Mouse (Mus musculus) liver, embryonic 13.5 days (tissue): ENCODE data around the gene Rpl36a. TPM values are rescaled to one million over a fixed set of nuclear protein-coding genes. Genes with fewer than 3 reads are reported as not detected.

Experiments
- ATAC-seq: fragments of 200-750 bp; cut with Nextera tagmentation; 2 replicates; pipeline ENCODE4 v1.8.0; 2017; ENCODE audit warnings: low read depth, mild to moderate bottlenecking, moderate number of reproducible peaks, moderate library complexity
- DNase-seq: peaks from one replicate; pipeline ENCODE4 v3.0.0; 2022
- H3K27ac ChIP-seq: fragments of 300-500 bp; sonication (generic); 2 replicates; pipeline ENCODE4 v1.5.1; 2015; ENCODE audit warnings: moderate library complexity, mild to moderate bottlenecking, inconsistent platforms
- H3K27me3 ChIP-seq: fragments of 300-500 bp; sonication (generic); 2 replicates; pipeline ENCODE4 v1.6.1; 2015; ENCODE audit warnings: mild to moderate bottlenecking, inconsistent platforms
- H3K36me3 ChIP-seq: fragments of 300-500 bp; sonication (generic); 2 replicates; pipeline ENCODE4 v1.6.1; 2015; ENCODE audit warnings: mild to moderate bottlenecking, inconsistent platforms
- H3K4me1 ChIP-seq: fragments of 300-500 bp; sonication (generic); replicated peaks from 2 replicates; pipeline ENCODE4 v1.6.1; 2015; ENCODE audit warnings: inconsistent platforms
- H3K4me2 ChIP-seq: fragments of 300-500 bp; sonication (generic); 2 replicates; pipeline ENCODE4 v1.6.1; 2015; ENCODE audit warnings: inconsistent platforms, mild to moderate bottlenecking, moderate library complexity
- H3K4me3 ChIP-seq: fragments of 300-500 bp; sonication (generic); replicated peaks from 2 replicates; pipeline ENCODE4 v1.5.1; 2015; ENCODE audit warnings: mild to moderate bottlenecking, inconsistent platforms
- H3K9ac ChIP-seq: fragments of 300-500 bp; sonication (generic); 2 replicates; pipeline ENCODE4 v1.6.1; 2015; ENCODE audit warnings: mild to moderate bottlenecking, inconsistent platforms
- H3K9me3 ChIP-seq: fragments of 300-500 bp; sonication (generic); replicated peaks from 2 replicates; pipeline ENCODE4 v1.6.1; 2016; ENCODE audit warnings: inconsistent platforms
- WGBS: fragments of 180-500 bp; shearing (Covaris S2); methylation state at CpG from one replicate; pipeline ENCODE4 v1.1.7; 2015; ENCODE audit not compliant: insufficient replicate concordance; 5-methylcytosine and 5-hydroxymethylcytosine counted together
- polyA plus RNA-seq: library from polyadenylated mRNA; unstranded; fragments of >200 nt; fragmentation: Nextera tagmentation; extraction: Ambion mirVana; gene quantifications from 2 replicates; pipeline ENCODE4 v1.2.1, GENCODE M21; 2015

Rpl36a gene
- polyA plus RNA-seq, 1 experiment from 2014 or later: 398 TPM

DNA sequence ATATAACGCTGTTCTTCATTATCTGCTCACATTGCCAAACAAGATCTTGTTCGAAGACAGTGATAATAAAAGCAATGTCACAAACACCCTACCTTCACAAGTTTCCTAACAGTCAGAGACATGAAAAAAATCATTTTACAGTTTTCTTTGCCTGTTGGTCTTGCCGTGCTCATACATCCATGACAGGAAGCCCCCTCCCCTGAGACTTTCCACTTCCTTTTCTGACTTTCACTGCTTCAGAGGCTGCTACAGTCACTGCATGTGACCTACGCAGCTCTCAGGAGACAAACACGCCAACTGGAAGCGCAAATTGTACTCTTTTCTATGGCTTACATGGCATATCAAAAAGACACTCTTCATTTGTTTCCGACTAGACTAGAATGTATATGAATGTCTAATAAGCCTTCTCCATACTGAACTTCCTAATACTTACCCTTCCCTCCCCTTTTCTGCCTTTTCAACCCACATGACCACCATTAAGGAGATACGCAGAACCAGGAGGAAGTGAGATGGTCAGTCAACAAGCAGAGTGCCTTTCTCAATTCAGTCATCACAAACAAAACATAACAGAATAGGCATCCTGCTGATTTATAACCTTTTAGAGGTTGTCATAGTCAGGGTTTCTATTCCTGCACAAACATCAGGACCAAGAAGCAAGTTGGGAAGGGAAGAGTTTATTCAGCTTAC is 18.8 kb upstream of the Rpl36a start:
- no peaks in the 10 kb centered on the region for H3K27me3 ChIP-seq
- DNase-seq (no peak), ATAC-seq (no peak)
- no peak overlapping the region for H3K4me2 ChIP-seq
- no peak overlapping the region for H3K27ac ChIP-seq
- no peaks in the 10 kb centered on the region for H3K4me1 ChIP-seq
- no peaks in the 10 kb centered on the region for H3K9me3 ChIP-seq
- no peak overlapping the region for H3K4me3 ChIP-seq
- WGBS: 60% methylated on average over 8 of the region's 8 CpGs
- no peaks in the 10 kb centered on the region for H3K36me3 ChIP-seq
- H3K9ac ChIP-seq: no peak overlapping the region

DNA sequence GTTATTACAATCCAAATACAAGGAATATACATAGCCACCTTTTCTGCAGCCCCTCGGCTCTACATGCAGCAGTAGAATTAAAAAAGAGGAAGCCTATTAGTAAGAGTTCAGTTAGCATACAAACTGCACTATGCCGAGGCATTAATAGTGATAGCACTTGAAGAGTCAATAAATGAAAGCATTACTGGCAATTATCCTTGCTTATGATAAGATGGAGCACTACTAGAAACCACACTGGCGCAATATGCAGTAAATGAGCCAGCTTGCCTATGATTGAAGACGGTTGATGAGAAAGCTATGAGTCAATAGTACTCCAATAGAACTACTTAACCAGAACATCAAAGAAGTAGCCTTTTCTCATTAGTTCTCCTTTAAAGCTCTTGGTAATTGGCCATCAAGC is 7.6 kb upstream of the Rpl36a start:
- 57% methylated on average over 4 of the region's 4 CpGs for WGBS
- H3K27ac ChIP-seq: no peak overlapping the region
- DNase-seq (no peak), ATAC-seq (no peak)
- H3K27me3 ChIP-seq: no peaks in the 10 kb centered on the region
- H3K9ac ChIP-seq: no peak overlapping the region
- peaks cover 16% of the 10 kb centered on the region for H3K4me1 ChIP-seq
- H3K4me3 ChIP-seq: no peak overlapping the region
- no peaks in the 10 kb centered on the region for H3K9me3 ChIP-seq
- H3K4me2 ChIP-seq: no peak overlapping the region
- H3K36me3 ChIP-seq: no peaks in the 10 kb centered on the region

DNA sequence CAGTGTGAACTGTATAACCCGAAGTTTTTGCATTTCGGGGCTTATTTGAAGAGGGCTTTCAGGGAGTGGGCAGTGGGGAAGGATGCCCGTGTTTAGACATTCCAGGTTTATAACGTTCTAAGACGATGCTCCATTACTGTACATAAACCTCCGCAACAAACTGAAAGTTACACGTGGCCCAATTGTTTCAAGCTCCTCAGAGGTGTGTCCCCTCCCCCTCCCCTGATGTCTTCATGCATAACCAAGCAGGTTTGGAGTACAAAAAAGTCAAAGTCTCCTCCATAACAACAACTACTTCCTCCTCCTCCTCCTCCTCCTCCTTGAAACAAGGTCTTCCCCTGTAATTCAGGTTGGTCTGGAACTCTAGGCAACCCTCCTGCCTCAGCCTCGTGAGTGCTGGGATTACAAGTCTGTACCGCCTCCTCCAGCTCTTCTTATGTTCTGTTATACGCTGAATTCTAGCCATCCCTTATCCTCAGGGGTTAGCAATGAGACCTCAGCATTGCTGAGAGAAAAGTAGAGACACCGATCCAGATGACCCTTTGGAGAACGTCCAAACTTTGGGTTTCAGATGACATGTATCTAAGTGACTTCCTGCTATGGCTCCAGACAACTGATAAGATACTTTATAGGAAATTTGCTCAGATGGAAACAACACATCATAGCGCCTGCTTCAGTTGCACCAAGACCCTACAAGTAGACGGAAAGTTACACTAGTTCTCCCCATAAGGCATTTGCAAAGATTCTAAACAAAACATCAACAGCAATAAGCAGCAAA is 4.7 kb upstream of the Rpl36a start:
- Histone ChIP-seq H3K27ac (no peak overlapping the region), H3K4me1 (peaks cover 37% of the 10 kb centered on the region), H3K4me3 (peak overlapping the region; percentile 52), H3K27me3 (no peaks in the 10 kb centered on the region), H3K4me2 (peak overlapping the region; percentile 64), H3K9ac (peak overlapping the region; percentile 64; the same call in 1 of the 2 replicates), H3K36me3 (no peaks in the 10 kb centered on the region), H3K9me3 (no peaks in the 10 kb centered on the region)
- ATAC-seq: no peak
- WGBS: 58% methylated on average over 14 of the region's 14 CpGs
- no peak for DNase-seq

DNA sequence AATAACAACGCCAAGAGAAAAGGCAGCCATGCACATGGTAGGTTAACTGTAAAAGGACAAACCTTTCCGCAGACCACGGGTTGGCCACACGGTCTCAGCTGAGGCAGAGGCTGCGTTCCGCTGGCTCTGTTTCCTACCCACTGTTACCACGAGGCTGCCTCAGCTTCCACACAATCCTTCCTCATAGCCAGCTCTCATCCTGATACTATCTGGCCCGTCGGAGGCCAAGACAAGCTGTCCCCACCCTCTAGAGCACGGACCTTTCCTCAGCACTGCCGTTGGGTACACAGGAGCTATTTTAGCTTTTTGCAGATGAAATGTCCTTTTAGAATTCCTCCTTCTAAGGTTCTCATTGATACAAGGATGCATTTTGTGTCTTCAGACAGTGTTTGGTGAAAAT is 3.2 kb upstream of the Rpl36a start:
- H3K9ac ChIP-seq: peak overlapping the region; percentile 64

DNA sequence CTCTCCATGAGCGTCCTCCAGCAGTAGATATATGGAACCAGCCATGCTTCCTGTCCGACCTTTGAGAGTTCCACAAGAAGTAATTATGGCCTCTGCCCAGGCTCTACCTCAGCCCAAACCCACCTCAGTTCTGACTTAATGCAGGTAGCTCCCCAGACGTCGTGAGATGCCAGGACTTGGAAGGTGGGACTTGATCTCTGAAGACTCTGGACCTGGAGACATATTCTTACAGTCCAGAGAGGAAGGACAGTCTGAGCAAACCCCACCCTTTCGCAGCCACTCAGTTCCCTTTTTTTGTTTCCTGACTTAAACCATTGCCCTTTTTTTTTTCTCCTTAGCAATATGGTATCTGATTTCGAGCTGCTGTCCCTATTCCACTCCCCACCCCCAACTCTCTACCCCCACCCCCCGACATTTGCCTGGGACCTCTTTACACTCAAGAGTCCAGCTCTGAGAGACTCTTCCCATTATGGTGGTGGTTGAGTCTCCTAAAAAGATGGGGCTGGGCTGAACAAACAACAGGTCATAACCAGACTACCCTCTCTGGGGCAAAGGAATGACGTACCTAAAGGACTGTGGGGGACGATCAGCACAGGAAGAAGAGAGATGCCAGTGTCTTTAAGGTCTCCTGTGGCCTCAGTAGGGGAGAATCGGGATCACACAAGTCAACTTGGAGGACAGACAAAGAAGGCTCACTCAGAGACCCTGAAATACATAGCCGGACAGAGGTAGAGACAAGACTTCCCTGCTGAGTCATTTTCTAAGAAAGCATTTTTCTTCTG is 2.4 kb upstream of the Rpl36a start, which contains the start of gene Btk:
Gene Btk (minus strand): TSS at position 683 of the 782 bp plus-strand sequence.
- DNase-seq (no peak), ATAC-seq (0 out of 2 replicates have a peak, but pooled peaks have one; percentile 17)
- H3K36me3 ChIP-seq: peaks cover 5% of the 10 kb centered on the region; the same call in 1 of the 2 replicates
- no peaks in the 10 kb centered on the region for H3K9me3 ChIP-seq
- H3K27me3 ChIP-seq: no peaks in the 10 kb centered on the region
- peak within 1 kb of the TSS; percentile 52 for H3K4me3 ChIP-seq
- peaks cover 37% of the 10 kb centered on the region for H3K4me1 ChIP-seq
- 31% methylated on average over 11 of the region's 11 CpGs for WGBS
- peak within 1 kb of the TSS; percentile 78 for H3K27ac ChIP-seq
- peak within 1 kb of the TSS; percentile 64 for H3K4me2 ChIP-seq
- peak within 1 kb of the TSS; percentile 64 for H3K9ac ChIP-seq

More for the DNA sequence above, 3.2 kb upstream of the Rpl36a start:
- H3K4me2 ChIP-seq: peak overlapping the region; percentile 64
- peak; percentile 57 for ATAC-seq
- H3K27ac ChIP-seq: peak overlapping the region; percentile 78
- H3K4me1 ChIP-seq: peaks cover 37% of the 10 kb centered on the region
- WGBS: 35% methylated on average over 11 of the region's 11 CpGs
- H3K36me3 ChIP-seq: peaks cover 3% of the 10 kb centered on the region; the same call in 1 of the 2 replicates
- no peak for DNase-seq
- no peaks in the 10 kb centered on the region for H3K27me3 ChIP-seq
- H3K4me3 ChIP-seq: peak overlapping the region; percentile 52
- no peaks in the 10 kb centered on the region for H3K9me3 ChIP-seq

DNA sequence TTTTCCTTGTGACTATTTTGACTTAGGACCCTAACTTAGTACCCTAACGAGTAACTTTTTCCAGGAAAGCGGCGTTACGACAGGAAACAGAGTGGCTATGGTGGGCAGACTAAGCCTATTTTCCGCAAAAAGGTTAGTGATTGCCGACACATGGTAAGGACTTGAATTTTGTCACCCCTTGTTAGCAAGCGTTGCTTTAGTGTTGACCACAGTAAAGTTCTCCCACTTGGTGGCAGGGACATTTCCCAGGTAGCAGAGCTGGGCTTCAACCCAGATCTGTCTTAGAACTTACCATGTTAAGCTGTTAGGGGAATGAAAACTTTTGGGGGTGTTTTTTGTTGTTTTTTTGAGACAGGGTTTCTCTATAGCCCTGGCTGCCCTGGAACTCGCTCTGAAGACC is 993 bp downstream of the Rpl36a start:
- ATAC-seq (no peak), DNase-seq (no peak)
- peaks cover 25% of the 10 kb centered on the region for H3K4me1 ChIP-seq
- peaks cover 17% of the 10 kb centered on the region for H3K36me3 ChIP-seq
- WGBS: 24% methylated on average over 8 of the region's 8 CpGs
- H3K4me2 ChIP-seq: peak overlapping the region; percentile 70
- peak overlapping the region; percentile 78 for H3K9ac ChIP-seq
- peak overlapping the region; percentile 81 for H3K27ac ChIP-seq
- no peaks in the 10 kb centered on the region for H3K27me3 ChIP-seq
- peak overlapping the region; percentile 67 for H3K4me3 ChIP-seq
- no peaks in the 10 kb centered on the region for H3K9me3 ChIP-seq

DNA sequence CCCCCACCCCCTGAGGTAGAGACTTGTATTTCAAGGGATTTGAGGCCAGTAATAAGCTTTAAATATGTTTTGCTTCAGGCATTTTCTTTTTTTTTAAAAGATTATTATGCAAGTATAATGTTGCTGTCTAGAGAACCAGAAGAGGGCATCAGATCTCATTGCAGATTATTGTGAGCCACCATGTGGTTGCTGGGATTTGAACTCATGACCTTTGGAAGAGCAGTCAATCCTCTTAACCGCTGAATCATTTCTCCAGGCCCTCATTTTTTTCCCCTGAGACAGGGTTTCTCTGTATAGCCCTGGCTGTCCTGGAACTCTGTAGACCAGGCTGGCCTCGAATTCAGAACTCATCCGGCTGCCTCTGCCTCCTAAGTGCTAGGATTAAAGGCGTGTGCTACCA is 2.8 kb downstream of the Rpl36a start:
- WGBS: 77% methylated on average over 4 of the region's 4 CpGs

DNA sequence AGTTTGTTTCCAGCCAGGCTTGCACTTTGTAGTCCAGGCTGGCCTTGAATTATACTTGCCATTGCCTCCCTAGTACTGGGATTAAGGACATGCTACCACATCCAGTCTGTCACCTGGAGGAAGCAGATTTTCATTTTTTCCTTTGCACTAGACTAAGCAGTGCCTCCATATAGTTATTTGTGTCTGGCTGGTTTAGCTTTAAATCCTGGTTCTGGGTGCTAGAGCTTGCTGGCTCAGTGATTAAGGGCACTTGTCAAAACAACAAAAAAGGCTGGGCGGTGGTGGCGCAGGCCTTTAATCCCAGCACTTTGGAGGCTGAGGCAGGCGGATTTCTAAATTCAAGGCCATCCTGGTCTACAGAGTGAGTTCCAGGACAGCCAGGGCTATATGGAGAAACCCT is 3.5 kb downstream of the Rpl36a start:
- H3K27ac ChIP-seq: no peak overlapping the region; the same call in 1 of the 2 replicates
- H3K36me3 ChIP-seq: peaks cover 17% of the 10 kb centered on the region
- H3K4me2 ChIP-seq: no peak overlapping the region
- H3K4me1 ChIP-seq: peaks cover 10% of the 10 kb centered on the region
- H3K9me3 ChIP-seq: no peaks in the 10 kb centered on the region
- H3K9ac ChIP-seq: no peak overlapping the region
- DNase-seq (no peak), ATAC-seq (no peak)
- WGBS: 73% methylated on average over 3 of the region's 3 CpGs
- no peaks in the 10 kb centered on the region for H3K27me3 ChIP-seq
- no peak overlapping the region for H3K4me3 ChIP-seq

More for the DNA sequence above, 2.8 kb downstream of the Rpl36a start:
- no peak overlapping the region for H3K9ac ChIP-seq
- H3K27ac ChIP-seq: no peak overlapping the region
- H3K4me2 ChIP-seq: 0 out of 2 replicates have a peak overlapping the region, but pooled peaks have one; percentile 70
- ATAC-seq: no peak
- no peaks in the 10 kb centered on the region for H3K9me3 ChIP-seq
- no peak overlapping the region for H3K4me3 ChIP-seq
- DNase-seq: no peak
- peaks cover 17% of the 10 kb centered on the region for H3K4me1 ChIP-seq
- H3K36me3 ChIP-seq: peaks cover 17% of the 10 kb centered on the region
- no peaks in the 10 kb centered on the region for H3K27me3 ChIP-seq

DNA sequence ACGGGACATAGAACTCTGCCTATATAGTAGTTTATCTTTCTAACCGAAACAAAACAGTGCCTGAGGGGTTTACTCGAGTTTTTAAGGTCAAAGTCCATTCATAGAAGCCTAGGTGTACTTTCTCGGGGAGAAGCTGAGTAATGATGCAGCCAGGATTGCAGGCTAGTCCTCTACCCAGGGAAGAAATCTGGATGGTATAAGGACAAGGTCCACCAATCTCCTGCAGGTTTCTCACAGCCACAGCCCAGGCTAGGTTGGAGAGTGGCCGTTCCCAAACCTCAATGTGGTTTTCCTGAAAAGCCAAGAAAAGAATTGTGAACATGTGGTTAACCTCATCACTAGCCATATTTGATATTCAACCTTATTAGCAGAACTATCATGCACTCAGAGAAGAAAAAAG is 4.4 kb downstream of the Rpl36a start:
- no peak overlapping the region for H3K4me2 ChIP-seq
- no peak overlapping the region for H3K4me3 ChIP-seq
- 21% methylated on average over 5 of the region's 5 CpGs for WGBS
- no peak overlapping the region for H3K9ac ChIP-seq
- H3K4me1 ChIP-seq: peaks cover 3% of the 10 kb centered on the region
- ATAC-seq (no peak), DNase-seq (no peak)
- H3K36me3 ChIP-seq: peaks cover 17% of the 10 kb centered on the region
- no peaks in the 10 kb centered on the region for H3K9me3 ChIP-seq
- H3K27me3 ChIP-seq: no peaks in the 10 kb centered on the region
- H3K27ac ChIP-seq: no peak overlapping the region

DNA sequence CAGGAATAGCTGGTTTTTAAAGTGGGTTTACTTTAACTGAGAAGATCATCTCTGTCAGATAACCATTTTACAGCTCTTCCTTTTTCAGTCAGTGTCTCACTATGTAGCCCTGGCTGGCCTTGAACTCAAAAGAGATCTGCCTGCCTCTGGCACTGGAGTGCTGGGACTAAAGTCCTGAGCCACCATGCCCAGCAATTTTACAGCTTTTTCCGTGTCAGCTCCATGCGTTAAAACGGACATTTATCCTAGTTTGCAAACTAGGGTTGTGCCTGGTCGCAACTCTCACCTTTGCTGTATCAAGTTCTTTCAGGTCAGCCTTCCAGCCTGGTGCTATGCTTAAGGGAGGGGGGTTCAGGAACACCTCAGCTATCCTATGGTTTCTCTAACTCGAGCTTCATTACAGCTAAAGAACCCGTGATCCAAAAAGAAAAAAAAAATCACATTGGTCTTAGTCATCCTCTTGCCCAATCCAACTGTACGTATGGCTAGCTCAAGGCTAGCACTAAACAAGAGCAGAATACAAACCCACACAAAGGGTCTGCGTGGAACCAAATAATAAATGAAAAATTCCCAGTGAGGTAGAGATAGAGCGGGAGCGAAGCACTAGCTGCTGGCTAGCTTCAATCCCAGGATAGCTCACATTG is 14.6 kb downstream of the Rpl36a start:
- Histone ChIP-seq H3K36me3 (0 out of 2 replicates have a peak, but pooled peaks cover 5% of the 10 kb centered on the region), H3K27me3 (no peaks in the 10 kb centered on the region), H3K4me1 (peaks cover 23% of the 10 kb centered on the region), H3K4me2 (peak overlapping the region; percentile 73), H3K9ac (peak overlapping the region; percentile 69), H3K4me3 (peak overlapping the region; percentile 69), H3K27ac (peak overlapping the region; percentile 75), H3K9me3 (no peaks in the 10 kb centered on the region)
- WGBS: 21% methylated on average over 10 of the region's 10 CpGs
- ATAC-seq: no peak
- DNase-seq: no peak
